Mouse (Mus musculus) stomach, embryonic 15.5 days (tissue): Measurements from ENCODE around the gene Ceacam16. TPM values are rescaled to one million over a fixed set of nuclear protein-coding genes. Genes with fewer than 3 reads are reported as not detected.

Experiments used
- ATAC-seq: fragments of 200-750 bp; cut with Nextera tagmentation; 2 replicates; pipeline ENCODE4 v1.8.0; 2017; ENCODE audit warnings: low read depth, moderate number of reproducible peaks, moderate TSS enrichment; ENCODE audit not compliant: insufficient read depth, low FRiP score
- H3K27ac ChIP-seq: fragments of 300-500 bp; sonication (generic); 2 replicates; pipeline ENCODE4 v1.5.1; 2015; ENCODE audit warnings: mild to moderate bottlenecking, inconsistent platforms
- H3K27me3 ChIP-seq: fragments of 300-500 bp; sonication (generic); replicated peaks from 2 replicates; pipeline ENCODE4 v1.6.1; 2015; ENCODE audit warnings: inconsistent platforms
- H3K36me3 ChIP-seq: fragments of 300-500 bp; sonication (generic); 2 replicates; pipeline ENCODE4 v1.6.1; 2015; ENCODE audit warnings: inconsistent platforms
- H3K4me1 ChIP-seq: fragments of 300-500 bp; sonication (generic); 2 replicates; pipeline ENCODE4 v1.6.1; 2015; ENCODE audit warnings: inconsistent platforms
- H3K4me2 ChIP-seq: fragments of 300-500 bp; sonication (generic); 2 replicates; pipeline ENCODE4 v1.6.1; 2015; ENCODE audit warnings: mild to moderate bottlenecking, inconsistent platforms
- H3K4me3 ChIP-seq: fragments of 300-500 bp; sonication (generic); replicated peaks from 2 replicates; pipeline ENCODE4 v1.5.1; 2015; ENCODE audit warnings: inconsistent platforms
- H3K9ac ChIP-seq: fragments of 300-500 bp; sonication (generic); 2 replicates; pipeline ENCODE4 v1.6.1; 2015; ENCODE audit warnings: inconsistent platforms
- H3K9me3 ChIP-seq: fragments of 300-500 bp; sonication (generic); 2 replicates; pipeline ENCODE4 v1.6.1; 2016; ENCODE audit warnings: inconsistent platforms
- WGBS: fragments of 180-500 bp; shearing (Covaris S2); methylation state at CpG from one replicate; pipeline ENCODE4 v1.1.7; 2015; 5-methylcytosine and 5-hydroxymethylcytosine counted together
- polyA plus RNA-seq: library from polyadenylated mRNA; unstranded; fragments of >200 nt; fragmentation: Nextera tagmentation; extraction: Ambion mirVana; gene quantifications from 2 replicates; pipeline ENCODE4 v1.2.1, GENCODE M21; 2015

Ceacam16 gene
- polyA plus RNA-seq = 0.09 TPM in 1 of 2 replicates, not detected in the other

DNA sequence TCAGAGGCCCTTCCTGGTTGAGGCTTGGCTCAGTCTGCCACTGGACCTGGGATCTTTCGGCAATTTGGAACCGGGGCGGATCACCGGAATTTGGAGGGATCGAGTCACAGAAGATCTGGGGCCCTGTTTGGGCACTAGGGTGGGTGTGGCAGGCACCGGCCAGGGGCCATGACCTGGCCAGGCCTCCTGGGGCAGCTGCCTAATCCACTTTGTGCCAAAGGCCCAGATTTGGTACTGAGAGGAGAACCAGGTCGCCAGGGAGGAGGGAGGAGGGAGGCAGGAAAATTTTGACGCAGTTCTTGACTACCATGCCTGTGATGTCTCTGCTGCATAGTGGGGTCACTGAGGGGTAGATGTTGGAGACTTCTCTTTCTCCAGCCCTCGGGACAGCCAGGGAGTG lies at the start of gene Ceacam16:
Ceacam16 (minus strand) TSS at position 101 of the 400 bp plus-strand sequence.
- Histone ChIP-seq H3K27ac (no peak within 1 kb of the TSS), H3K9ac (no peak within 1 kb of the TSS), H3K4me1 (no peaks in the 10 kb centered on the region), H3K4me2 (no peak within 1 kb of the TSS), H3K4me3 (no peak within 1 kb of the TSS), H3K36me3 (no peaks in the 10 kb centered on the region), H3K9me3 (no peaks in the 10 kb centered on the region), H3K27me3 (no peaks in the 10 kb centered on the region)
- no peak for ATAC-seq
- WGBS = 76% methylated on average over 9 of the region's 9 CpGs

DNA sequence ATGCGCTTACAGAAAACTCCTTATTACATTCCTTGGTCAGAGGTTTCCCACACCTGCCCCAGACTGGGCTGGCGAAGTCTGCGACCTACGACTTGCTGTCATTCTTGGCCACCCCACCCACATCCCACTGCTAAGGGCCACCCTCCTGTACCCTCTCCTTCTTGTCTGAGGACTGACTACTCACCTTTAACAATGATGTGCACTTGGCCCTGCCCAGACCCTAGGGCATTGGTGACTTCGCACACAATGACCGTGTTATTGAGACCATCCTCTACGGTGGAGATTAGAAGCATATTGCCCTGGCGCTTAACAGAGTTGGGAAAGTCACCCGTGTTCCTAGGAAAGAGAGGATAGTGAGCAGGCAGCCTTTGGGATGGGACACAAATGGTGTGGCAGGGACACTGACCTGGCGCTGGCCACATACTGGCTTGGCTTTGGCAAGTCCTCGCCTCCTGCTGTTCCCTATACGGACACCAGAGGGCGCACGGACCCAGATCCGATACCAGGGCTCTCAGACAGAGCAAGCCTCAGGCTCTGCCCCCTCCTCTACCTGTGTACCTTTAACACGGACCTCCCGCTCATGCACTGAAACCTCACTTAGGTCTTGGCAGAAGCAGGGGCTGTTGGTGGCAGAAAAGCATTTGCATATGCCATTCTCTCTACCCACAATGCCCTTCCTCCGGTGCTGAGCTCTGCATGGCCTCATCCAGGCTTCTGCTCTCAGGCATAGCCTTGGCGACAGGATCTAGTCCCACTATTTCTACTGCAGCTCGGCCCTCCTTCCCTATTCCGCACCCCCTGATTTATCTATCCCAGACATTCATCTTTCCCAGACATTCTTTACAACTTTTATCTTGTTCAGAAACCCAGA lies 49.6 kb upstream of the Ceacam16 start:
- Histone ChIP-seq H3K4me3 (no peak overlapping the region), H3K9ac (no peak overlapping the region), H3K4me1 (no peaks in the 10 kb centered on the region), H3K9me3 (no peaks in the 10 kb centered on the region), H3K27ac (no peak overlapping the region), H3K36me3 (peaks cover 41% of the 10 kb centered on the region), H3K27me3 (no peaks in the 10 kb centered on the region), H3K4me2 (no peak overlapping the region)
- WGBS = 50% methylated on average over 21 of the region's 21 CpGs
- ATAC-seq = peak; percentile 60; the same call in 1 of the 2 replicates

DNA sequence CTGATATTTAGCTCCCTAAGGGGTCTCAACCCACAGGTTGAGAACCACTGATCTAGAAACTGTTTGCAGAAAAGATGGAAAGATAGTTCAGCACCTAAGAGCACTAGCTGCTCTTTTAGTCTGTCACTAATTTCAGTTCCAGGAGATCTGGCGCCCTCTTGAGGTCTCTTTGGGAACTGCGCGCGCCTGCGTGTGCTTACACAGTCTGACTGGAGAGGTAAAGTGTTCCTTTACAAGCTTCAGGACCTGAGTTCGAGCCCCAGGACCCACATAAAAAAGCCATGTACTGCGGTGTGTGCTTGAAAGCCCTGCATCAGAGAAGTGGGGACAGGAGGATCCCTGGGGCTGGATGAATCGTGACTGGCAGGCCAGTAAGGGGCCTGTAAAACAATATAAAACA lies 28.8 kb upstream of the Ceacam16 start:
- no peaks in the 10 kb centered on the region for H3K9me3 ChIP-seq
- no peaks in the 10 kb centered on the region for H3K36me3 ChIP-seq
- no peak overlapping the region for H3K9ac ChIP-seq
- 51% methylated on average over 8 of the region's 8 CpGs for WGBS
- H3K4me3 ChIP-seq = no peak overlapping the region
- ATAC-seq = no peak
- no peaks in the 10 kb centered on the region for H3K27me3 ChIP-seq
- no peak overlapping the region for H3K27ac ChIP-seq
- no peak overlapping the region for H3K4me2 ChIP-seq
- H3K4me1 ChIP-seq = no peaks in the 10 kb centered on the region

DNA sequence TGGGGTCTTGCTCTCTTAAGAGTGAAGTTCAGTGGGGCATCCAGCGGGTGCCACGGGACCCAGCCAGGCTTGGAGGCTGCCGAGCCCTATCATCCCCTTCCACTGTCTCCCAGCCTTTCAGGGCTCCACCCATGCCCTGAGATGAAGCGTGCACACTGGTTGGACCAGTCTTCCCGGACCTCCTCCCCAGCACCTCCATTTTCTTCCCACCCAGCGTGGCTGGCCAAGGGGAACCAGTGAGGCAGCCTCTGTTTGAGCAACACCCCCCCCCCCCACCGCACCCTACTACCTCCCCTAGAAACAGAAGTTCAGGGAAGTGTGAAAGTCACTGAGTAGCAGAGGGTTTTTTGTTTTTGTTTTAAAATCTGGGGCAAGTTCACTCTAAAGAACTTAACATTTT lies 26.8 kb upstream of the Ceacam16 start, which contains the start of gene Ceacam19:
Ceacam19 (minus strand) TSS at position 117 of the 400 bp plus-strand sequence.
- H3K9ac ChIP-seq = no peak within 1 kb of the TSS
- no peaks in the 10 kb centered on the region for H3K9me3 ChIP-seq
- no peak within 1 kb of the TSS for H3K4me2 ChIP-seq
- WGBS = 64% methylated on average over 7 of the region's 7 CpGs
- no peak within 1 kb of the TSS for H3K27ac ChIP-seq
- no peaks in the 10 kb centered on the region for H3K36me3 ChIP-seq
- no peak within 1 kb of the TSS for H3K4me3 ChIP-seq
- ATAC-seq = no peak
- H3K27me3 ChIP-seq = no peaks in the 10 kb centered on the region
- H3K4me1 ChIP-seq = no peaks in the 10 kb centered on the region

DNA sequence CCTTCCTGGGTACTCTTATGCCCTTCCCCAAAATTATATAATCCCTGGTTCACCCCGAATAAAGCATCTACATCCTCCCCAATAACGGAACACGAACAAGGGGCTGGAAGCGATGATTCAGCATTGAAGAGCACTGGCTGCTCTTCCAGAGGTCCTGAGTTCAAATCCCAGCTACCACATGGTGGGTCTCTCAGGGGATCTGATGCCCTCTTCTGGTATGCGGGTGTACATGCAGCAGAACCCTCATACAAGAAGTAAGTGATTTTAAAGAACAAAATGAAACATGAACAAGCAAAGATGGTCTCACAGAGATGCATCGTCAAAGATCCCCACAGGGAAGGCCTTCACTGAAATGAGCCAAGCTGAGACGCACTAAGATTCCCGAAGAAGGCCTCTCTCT lies 19.7 kb upstream of the Ceacam16 start:
- Histone ChIP-seq H3K4me1 (no peaks in the 10 kb centered on the region), H3K36me3 (no peaks in the 10 kb centered on the region), H3K27ac (no peak overlapping the region), H3K4me2 (no peak overlapping the region), H3K27me3 (no peaks in the 10 kb centered on the region), H3K9me3 (no peaks in the 10 kb centered on the region), H3K9ac (no peak overlapping the region), H3K4me3 (no peak overlapping the region)
- ATAC-seq = no peak
- WGBS = 82% methylated on average over 8 of the region's 8 CpGs

DNA sequence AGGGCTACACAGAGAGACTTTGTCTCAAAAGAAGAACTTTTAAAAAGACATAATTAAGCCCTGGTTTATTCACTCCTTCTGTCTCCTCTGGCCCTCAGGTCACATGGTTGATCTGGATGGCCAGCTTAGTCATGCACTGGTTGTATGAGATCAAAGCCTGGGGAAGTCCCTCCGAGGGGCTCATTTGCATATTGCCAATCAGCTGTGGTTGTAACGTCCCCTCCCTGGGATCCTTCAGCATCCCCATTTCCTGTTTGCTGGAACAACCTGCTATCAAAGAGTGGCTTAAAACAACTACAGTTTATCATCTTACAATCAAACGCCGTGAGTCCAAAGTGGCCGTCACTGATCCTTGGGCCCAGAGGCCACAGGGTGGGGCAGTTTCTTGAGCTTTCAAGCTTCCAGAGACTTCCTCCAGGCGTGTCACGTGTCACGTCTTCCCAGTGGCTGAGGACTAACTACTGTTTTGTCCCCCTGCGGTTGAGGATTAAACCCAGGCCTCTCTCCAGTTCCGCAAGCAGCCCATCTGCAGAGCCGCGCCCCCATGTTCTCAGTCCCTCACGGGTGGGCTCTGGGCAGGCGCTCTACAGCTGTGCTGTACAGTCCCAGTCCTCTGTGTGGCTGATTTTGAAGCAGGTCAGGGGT lies 15.8 kb upstream of the Ceacam16 start:
- Histone ChIP-seq H3K4me2 (no peak overlapping the region), H3K9me3 (no peaks in the 10 kb centered on the region), H3K27ac (no peak overlapping the region), H3K27me3 (no peaks in the 10 kb centered on the region), H3K9ac (no peak overlapping the region), H3K4me1 (no peaks in the 10 kb centered on the region), H3K4me3 (no peak overlapping the region), H3K36me3 (no peaks in the 10 kb centered on the region)
- WGBS = 32% methylated on average over 14 of the region's 14 CpGs
- ATAC-seq = peak; percentile 45; the same call in 1 of the 2 replicates

DNA sequence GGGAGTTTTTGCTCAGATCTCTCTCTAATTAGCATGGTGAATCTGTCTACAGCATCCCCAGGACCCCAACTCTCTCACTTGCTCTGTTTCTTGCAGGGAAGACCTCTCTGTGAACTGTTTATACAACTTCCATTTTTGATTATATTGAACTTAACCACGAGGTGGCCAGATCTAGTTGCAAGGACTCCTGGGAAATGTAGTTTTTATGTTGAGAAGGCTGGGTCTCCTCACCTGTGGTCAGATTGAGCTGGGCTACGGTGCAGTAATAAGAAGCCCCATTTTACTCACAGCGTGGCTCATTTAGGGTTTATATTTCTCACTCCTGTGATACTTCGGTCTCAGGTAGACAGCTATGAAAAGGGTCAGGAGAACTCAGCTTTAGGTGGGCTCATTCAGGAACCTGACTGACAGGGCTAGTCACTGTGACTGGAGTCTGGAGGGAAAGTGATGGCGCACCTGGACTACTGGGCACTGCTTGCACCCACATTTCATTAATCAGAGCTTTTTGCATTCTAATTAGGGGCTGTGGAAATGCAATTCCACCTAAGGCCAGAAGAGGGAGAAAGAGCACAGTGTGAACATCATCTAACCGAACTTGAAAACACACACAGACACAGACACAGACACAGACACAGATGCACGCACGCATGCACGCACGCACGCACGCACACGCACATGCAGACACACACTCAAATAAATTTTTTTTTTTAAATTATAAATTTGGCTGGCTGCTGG lies 15.0 kb upstream of the Ceacam16 start:
- Histone ChIP-seq H3K27ac (no peak overlapping the region), H3K9me3 (no peaks in the 10 kb centered on the region), H3K27me3 (no peaks in the 10 kb centered on the region), H3K4me2 (no peak overlapping the region), H3K9ac (no peak overlapping the region), H3K4me1 (no peaks in the 10 kb centered on the region), H3K4me3 (no peak overlapping the region), H3K36me3 (no peaks in the 10 kb centered on the region)
- WGBS = 34% methylated on average over 13 of the region's 13 CpGs
- ATAC-seq = 0 out of 2 replicates have a peak, but pooled peaks have one; percentile 15

DNA sequence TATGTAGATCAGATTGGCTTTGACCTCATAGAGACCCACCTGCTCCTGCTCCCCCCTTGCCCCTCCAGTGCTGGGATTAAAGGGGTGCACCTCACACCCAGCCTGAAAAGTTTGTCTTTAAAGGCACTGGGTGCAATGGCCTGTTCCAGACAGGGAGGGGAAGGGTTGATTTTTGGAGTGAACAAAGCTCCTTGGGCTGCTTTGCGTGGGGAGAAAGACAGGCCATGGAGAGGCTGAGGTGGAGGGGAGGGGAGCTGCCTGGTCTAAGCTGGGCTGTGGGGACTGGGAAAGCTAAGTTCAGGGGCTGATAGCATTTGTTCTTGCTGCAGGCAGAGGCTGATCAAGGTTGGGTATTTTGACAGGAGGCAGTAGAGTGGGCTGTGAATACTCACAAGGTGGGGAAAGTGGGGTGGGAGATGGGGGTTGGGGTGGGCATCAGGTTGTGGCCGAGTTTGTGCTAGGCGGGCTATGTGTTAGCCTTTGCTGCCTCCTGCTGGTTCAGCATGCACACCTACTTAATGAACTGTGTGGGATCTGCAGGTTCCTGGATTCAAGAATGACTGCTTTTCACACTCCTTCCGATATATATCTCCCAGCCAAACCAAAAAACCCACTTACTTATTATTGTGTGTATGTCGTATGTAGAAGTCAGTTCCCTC lies 11.0 kb upstream of the Ceacam16 start:
- no peaks in the 10 kb centered on the region for H3K9me3 ChIP-seq
- H3K4me3 ChIP-seq = no peak overlapping the region
- no peak overlapping the region for H3K27ac ChIP-seq
- no peaks in the 10 kb centered on the region for H3K36me3 ChIP-seq
- no peaks in the 10 kb centered on the region for H3K4me1 ChIP-seq
- no peak overlapping the region for H3K9ac ChIP-seq
- H3K4me2 ChIP-seq = no peak overlapping the region
- no peaks in the 10 kb centered on the region for H3K27me3 ChIP-seq
- 38% methylated on average over 5 of the region's 5 CpGs for WGBS
- no peak for ATAC-seq

DNA sequence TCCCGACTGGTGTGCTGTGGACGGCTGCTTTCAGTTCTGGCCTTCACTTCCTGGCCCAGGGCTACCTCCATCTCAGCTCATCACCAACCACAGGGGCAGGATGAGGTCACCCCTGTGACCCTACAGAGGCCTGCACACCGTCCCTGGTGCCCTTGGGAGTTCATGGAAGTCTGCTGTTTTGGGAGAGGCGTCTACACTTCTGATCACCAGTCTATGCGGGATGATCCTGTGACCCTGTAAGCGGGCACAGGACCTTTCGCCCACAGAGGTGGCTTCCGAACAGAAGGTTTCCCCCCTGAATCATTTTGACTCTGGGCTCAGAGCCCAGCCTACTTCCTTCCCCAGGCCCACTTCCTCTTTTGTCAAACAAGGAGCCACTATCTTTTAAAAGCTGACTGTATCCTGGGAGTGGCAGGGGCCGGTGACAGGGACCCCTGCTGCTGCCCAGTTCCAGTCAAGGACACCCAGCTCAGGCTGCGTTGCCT lies 10.1 kb upstream of the Ceacam16 start:
- Histone ChIP-seq H3K9ac (no peak overlapping the region), H3K27me3 (no peaks in the 10 kb centered on the region), H3K4me3 (no peak overlapping the region), H3K36me3 (no peaks in the 10 kb centered on the region), H3K27ac (no peak overlapping the region), H3K9me3 (no peaks in the 10 kb centered on the region), H3K4me1 (no peaks in the 10 kb centered on the region), H3K4me2 (no peak overlapping the region)
- WGBS = 59% methylated on average over 10 of the region's 10 CpGs
- no peak for ATAC-seq

DNA sequence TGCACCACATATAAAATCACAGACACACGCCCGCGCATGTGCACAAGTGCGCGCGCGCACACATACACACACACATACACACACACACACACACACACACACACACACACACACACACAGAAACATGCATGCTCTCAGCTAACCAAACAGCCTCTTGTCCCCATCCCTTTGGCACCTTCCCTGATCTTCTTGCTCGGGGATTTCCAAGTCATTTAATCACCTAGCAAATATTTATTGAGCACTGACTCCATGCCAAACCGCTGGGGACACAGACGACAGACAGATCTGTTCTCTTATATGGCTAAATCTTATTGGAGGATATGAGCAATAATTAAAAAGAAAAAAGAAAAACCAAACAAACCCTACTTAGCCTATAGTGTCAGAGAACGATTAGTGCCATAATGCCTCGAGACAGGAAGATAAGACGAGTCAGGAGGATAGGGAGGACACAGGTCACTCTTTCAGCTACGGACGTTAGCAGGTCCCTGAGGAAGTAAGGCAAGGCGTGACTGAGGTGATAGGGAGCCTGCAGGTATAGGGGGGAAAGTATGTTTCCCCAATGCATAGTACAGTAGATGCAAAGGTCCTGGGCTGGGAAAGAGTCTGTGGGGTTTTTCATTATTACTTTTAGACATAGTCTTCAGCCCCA lies 6.8 kb upstream of the Ceacam16 start:
- no peak overlapping the region for H3K9ac ChIP-seq
- 68% methylated on average over 16 of the region's 16 CpGs for WGBS
- 0 out of 2 replicates have a peak, but pooled peaks have one; percentile 4 for ATAC-seq
- H3K36me3 ChIP-seq = no peaks in the 10 kb centered on the region
- H3K9me3 ChIP-seq = no peaks in the 10 kb centered on the region
- H3K4me3 ChIP-seq = no peak overlapping the region
- no peaks in the 10 kb centered on the region for H3K4me1 ChIP-seq
- H3K27ac ChIP-seq = no peak overlapping the region
- H3K27me3 ChIP-seq = no peaks in the 10 kb centered on the region
- no peak overlapping the region for H3K4me2 ChIP-seq

DNA sequence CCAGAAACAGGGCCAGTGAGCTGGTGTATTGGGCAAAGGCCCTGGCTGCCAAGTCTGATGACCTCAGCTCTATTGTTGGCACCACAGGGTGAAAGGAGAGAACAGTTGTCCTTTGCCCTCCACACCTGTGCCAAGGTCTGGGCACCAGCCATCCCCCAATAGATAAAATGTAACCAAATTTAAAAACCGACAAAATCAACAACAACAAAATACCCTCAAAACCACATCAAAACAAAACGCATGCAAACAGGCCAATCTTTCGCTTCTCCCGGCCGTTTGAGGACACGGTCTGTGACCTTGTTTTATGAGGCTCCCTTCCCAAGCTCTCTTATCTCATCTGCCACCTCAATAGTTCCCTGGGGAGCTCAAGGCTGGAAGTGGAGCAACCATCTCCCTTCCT lies 5.4 kb upstream of the Ceacam16 start:
- no peak for ATAC-seq
- 82% methylated on average over 6 of the region's 6 CpGs for WGBS
- H3K27me3 ChIP-seq = no peaks in the 10 kb centered on the region
- H3K9me3 ChIP-seq = no peaks in the 10 kb centered on the region
- no peaks in the 10 kb centered on the region for H3K4me1 ChIP-seq
- no peak overlapping the region for H3K27ac ChIP-seq
- no peak overlapping the region for H3K4me2 ChIP-seq
- H3K4me3 ChIP-seq = no peak overlapping the region
- H3K9ac ChIP-seq = no peak overlapping the region
- H3K36me3 ChIP-seq = no peaks in the 10 kb centered on the region
